Mouse (Mus musculus) urinary bladder, adult 18-20 months (tissue): ENCODE data around the gene Col5a3.

ENCODE experiments used
- DNase-seq, 2 experiments: peaks; one replicate each; pipeline ENCODE4 v3.0.0; 2022; ENCODE audit warnings: low spot score in 2 of 2, mixed read lengths in 2 of 2

Gene Col5a3

GRCm38 (mm10) chr9:20747682-20748081 is 67.2 kb downstream of the Col5a3 start:
- no peak for DNase-seq

- no peak for DNase-seq
These were observed 68.7 kb downstream of the Col5a3 start, which contains the start of gene Olfm2 for GRCm38 (mm10) chr9:20746017-20746660. Olfm2 (minus strand) TSS chr9:20746349.

- DNase-seq, result no peak
These were observed 69.5 kb downstream of the Col5a3 start for GRCm38 (mm10) chr9:20745129-20745966.

DNA sequence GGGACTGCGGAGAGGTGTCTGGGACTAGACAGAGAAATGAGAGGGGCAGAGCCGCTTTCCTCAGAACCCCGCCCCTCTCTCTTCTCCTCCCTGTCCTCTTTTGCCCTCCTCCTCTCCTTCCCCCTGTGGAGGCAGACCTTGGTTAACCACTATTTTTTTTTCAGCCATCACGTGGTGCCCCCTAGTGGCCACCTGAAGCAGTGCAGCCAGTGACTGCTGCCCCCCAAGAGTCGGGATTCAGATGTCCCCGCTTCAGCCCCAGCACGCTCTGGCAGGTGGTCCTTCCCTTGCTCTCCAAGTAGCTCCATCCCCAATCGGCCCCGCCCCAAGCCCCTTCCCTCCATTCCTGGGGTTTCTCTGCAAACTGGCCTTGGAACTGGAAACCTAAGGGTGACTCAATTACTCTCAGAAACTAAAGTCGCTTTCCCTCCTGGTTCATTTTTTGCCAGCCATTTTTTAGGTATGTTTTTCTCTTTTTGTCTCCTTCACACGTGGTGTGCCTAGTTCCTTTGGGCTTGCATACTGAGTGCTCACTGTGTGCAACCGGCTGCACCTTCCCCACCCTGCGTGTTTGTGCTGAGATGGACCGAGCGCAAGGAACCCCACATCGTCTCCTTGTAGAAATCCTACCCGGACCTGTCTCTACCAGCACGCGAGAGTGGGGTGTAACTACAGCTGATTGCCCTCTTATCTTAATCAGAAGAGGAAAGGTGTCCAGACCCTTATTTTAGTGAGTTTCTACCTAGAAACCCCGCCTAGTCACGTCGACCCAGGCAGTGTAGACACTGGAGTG is 70.7 kb downstream of the Col5a3 start:
- no peak for DNase-seq

DNA sequence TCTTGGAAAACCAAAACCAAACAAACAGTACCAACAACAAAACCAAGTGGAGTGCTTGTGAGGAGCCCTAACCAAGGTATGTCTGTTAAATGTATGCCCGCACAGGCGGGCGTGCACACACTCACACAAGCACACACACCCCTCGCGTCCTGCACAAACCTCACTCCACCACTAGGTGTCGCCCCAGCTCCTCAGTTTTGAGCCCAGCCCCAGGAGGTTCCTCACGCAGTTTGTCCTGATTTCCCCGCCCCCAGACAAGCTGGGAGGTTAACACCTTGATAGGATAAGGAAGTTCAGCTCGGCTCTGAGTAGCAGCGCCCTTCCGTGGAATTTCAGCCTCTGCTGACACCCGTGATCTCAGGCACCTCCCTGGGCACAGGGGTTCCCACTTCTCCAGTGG is 74.5 kb downstream of the Col5a3 start:
- DNase-seq, result peak; percentile 78 to 81

DNA sequence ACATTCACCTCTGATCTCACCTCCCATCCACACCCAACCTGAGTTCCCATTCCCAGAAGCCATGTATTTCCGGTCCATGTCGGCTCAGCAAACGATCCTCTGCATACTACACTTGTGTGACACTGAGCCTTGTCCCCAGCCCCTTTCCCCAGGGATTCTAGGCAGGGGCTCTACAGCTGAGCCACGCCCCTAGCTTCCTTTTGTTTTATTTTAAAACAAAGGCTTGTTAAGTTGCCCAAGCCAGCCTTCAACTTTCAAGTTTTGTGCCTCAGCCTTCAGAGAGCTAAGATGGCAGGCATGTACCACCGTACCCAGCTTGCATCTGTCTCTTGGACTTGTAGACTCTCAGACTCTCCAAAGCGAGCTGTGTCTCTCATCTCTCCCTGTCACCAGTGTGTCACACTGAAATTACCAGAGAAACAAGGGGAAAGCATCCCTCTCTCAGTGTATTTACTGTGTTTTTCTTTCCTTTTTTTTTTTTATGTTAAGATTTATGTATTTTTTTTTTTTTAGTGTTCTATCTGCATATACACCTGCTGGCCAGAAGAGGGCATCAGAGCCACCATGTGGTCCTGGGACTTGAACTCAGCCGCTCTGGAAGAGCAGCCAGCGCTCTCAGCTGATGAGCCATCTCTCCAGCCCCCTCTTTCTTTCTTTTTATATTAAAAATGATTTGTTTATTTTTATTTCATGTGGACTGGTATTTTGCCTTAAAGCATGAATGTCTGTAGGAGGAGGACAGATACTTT is 76.4 kb downstream of the Col5a3 start:
- no peak for DNase-seq

DNA sequence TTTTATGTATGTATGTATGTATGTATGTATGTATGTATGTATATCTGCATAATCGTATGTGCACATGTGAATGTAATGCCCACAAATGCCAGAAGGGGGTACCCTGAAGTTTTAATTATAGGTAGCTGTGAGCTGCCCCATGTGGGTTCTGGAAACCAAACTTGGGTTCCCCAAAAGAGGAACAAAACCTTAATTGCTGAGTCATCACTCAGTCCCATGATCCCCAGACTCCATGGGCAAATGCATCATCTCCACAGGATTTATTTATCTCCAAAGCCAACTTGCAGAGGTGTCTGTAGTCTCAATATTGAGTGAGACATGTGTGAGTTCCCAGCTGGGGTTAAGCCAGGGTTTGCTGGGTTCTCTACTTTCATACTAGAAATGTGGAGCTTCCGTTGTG is 77.6 kb downstream of the Col5a3 start:
- no peak for DNase-seq

DNA sequence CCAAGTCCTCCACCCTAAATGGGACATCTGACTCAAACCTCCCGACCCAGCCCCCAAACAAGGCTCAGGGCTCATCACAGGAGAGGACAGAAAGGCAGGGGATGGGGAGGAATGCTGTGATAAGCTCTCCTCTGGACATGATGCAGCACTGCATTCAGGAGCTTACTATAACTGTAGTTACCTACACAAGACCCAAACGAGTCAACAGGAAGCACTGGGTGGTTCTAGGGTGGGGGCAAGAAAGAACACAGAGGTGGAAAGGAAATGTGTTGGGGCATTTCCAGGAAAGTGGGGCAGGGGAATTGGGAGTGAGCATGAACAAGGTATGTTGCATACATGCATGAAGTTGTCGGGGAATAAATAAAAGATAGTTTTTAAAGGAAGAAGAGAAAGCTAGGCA is 80.2 kb downstream of the Col5a3 start:
- no peak for DNase-seq

- no peak for DNase-seq
These were observed 83.1 kb downstream of the Col5a3 start for GRCm38 (mm10) chr9:20731797-20732196.

- no peak for DNase-seq
These were observed 85.4 kb downstream of the Col5a3 start for GRCm38 (mm10) chr9:20729451-20729850.

DNA sequence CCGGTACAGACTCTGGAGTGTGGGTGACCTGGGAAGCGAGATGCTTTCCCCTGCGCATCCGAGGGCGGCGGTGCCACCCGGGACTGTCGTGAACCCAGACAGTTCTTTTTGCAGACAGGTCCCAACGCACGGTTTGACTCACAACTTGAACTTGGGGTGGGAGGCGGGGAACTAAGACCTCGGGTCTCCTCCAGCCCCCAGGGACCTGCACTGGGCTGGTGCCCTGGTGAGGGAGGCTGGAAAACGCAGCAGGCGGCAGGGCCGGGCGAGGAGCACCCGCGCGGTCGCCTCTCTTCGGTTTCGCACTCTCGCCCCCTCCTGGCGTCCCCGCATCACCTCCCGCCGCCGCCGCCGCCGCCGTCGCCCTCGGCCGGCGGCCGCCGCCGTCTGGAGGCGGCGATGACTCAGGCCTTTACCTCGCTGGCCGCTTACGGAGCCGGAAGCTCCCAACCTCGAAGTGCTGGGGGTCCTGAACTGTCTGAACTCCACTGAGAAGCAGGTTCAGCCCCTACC is 87.2 kb downstream of the Col5a3 start:
- DNase-seq, result peak in 1 of 2 experiments; percentile 51

DNA sequence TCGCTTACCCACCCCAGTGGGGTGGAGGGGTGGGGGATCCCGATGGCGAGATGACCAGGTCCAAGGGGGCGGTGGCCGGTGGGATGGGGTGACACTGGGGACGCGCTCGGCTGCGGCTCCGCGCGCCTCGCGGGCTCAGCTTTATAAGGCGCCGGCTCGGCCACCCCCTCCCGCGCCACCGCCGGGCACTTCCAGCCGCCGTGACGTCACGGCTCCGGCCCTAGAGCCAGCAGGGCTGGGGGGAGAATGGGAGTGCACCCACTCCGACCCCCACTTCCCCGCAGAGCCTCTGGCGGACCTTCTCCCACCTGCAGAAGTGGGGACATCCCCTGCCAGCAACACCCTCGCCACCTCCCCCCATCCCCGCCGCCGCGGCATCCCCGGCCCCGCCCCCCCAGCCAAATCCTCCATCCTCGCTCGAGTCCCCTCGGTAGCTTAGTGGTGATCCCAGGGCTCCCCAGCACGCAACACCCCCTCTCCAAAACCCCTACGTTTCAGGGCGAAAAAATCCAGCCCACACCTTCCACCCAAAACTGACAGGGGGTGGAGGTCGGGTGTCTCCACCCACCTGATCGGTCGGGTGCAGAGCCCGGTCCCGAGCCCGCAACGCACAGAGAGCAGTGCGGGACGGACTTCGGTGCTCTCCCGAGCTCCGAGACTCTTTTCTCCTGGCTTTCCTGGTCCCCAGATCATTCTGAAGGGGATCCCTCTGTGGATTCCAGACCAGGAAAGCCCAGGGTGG is 87.8 kb downstream of the Col5a3 start:
- no peak for DNase-seq

DNA sequence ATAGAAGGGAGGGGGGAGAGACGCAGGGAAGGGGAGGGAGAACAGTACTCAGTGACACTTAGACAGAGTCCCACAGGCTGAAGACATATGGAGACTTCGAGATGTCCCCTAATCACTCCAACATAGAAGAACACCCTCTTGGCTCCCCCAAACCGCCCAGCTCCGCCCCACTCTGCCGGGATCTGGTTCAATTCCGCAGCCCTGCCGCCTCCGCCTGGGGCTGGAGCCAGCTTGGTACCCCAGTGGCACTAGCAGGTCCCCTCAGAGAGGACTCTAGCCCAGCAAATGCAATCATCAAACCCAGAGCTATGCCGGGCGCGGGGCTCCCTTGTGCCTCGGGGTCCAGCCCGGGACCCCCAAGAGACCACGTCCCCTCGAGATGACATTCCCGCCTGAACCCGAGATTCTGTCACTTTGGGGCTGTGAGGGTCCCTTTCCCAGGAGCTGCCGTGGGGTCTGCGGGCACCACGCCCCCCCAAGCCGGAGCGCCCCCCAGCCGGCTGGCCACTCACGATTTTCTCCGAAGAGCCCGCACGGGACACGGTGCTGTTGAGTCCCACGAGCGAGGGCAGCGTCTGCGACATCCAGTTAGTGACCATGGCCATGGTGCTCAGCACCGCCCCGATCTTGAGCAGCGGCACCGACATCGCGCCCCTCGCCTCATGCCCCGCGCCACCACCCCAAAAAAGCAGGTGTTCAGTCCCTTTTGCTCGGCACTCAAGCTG is 88.6 kb downstream of the Col5a3 start:
- no peak for DNase-seq

GRCm38 (mm10) chr9:20721582-20721981 is 93.3 kb downstream of the Col5a3 start:
- DNase-seq, result no peak
